Mouse (Mus musculus): ENCODE measurements around the gene Prorsd1.

DNA sequence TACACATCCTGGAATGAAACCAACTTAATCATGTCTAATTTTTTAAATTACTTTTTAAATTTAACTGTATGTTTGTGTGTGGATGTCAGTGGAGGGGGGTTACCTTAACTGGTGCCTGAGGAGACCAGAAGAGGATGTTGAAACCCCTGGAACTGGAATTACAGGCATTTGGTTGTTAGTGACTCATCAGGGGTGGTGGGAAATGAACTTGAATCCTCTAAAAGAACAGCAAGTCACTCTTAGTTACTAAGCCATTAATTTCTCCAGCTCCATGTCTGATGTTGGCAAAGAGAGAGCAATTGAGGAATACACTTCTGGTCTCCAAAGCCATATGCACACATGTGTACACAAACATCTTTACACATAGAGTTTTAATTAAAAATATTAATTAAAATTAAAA, 40.2 kb downstream of the Prorsd1 start:
- TF ChIP-seq POLR2A (IDR thresholded peaks at IDR 0.05; ENCODE audit: borderline replicate concordance, insufficient read depth, low read length), result no peak
- no peak for TF ChIP-seq CTCF (IDR thresholded peaks at IDR 0.05; ENCODE audit: borderline replicate concordance, insufficient read depth, low read depth, low read length)

Data from cerebellum, adult 2 months (tissue).